In genomic region chr7:99919164-99919563, GRCm38 (mm10) we compare ENCODE assay signal across 21 mouse cellular contexts. TPM values are rescaled to one million over a fixed set of nuclear protein-coding genes. Genes with fewer than 3 reads are reported as not detected.
DNase-seq lines count a peak whose midpoint lies in the region; ATAC-seq and TF ChIP-seq lines count a peak whose summit lies in the region.
"Had no signal": no experiment of that assay in that cellular context is flagged by ENCODE, and none has a peak within 500 bp of the region (broad histone marks: within the 10 kb centered on the region; RNA-seq: fewer than 3 reads in every experiment).

No protein-coding gene starts in this region.

- H3K4me2 ChIP-seq in liver, embryonic 12.5 days, result no peak overlapping the region
- H3K4me2 ChIP-seq: forebrain, embryonic 15.5 days; hindbrain, embryonic 12.5 days; limb, embryonic 12.5 days; midbrain, embryonic 12.5 days had no signal

- intact Hi-C loops in left cerebral cortex, adult 2 months (cut with DNase I), result no loop called here

- no peaks in the 10 kb centered on the region; the same call in 1 of the 2 replicates for H3K4me1 ChIP-seq in cortical plate, adult 2 months (ENCODE audit: control insufficient read depth, insufficient read depth, low read length)
- peaks cover 12% of the 10 kb centered on the region for H3K4me1 ChIP-seq in liver, embryonic 12.5 days

- ATAC-seq in cerebellum, adult (ENCODE audit: insufficient number of reproducible peaks, low FRiP score, low TSS enrichment), result no peak
- ATAC-seq in liver, embryonic 12.5 days, result no peak
- ATAC-seq: forebrain, embryonic 15.5 days; inflammation-experienced regulatory T-cells, adult 6 months had no signal

- no peak overlapping the region for H3K4me3 ChIP-seq in left cerebral cortex, adult 2 months
- no peak overlapping the region for H3K4me3 ChIP-seq in cortical plate, adult 2 months (ENCODE audit: insufficient read depth, low read length)
- H3K4me3 ChIP-seq in liver, embryonic 12.5 days, result no peak overlapping the region
- H3K4me3 ChIP-seq: erythroblast, embryonic 14.5 days; forebrain, embryonic 15.5 days; heart, adult 2 months; hindbrain, embryonic 12.5 days; limb, embryonic 12.5 days; midbrain, embryonic 12.5 days had no signal

- TF ChIP-seq POLR2A in cortical plate, adult 2 months (IDR thresholded peaks at IDR 0.05; ENCODE audit: extremely low read depth, insufficient read depth, low read length), result no peak

- H3K9ac ChIP-seq in liver, embryonic 12.5 days, result no peak overlapping the region
- H3K9ac ChIP-seq: forebrain, embryonic 15.5 days; hindbrain, embryonic 12.5 days; limb, embryonic 12.5 days; liver, embryonic 14.5 days; midbrain, embryonic 12.5 days had no signal

- WGBS in liver, embryonic 12.5 days (ENCODE audit: insufficient replicate concordance), result 86% methylated on average over 2 of the region's 2 CpGs

- DNase-seq in cerebellum, adult 9-11 months, result peak; percentile 31
- no peak for DNase-seq in left cerebral cortex, adult 2 months (ENCODE audit: extremely low spot score in 1 of 2, low spot score in 2 of 2)
- DNase-seq in left cerebral cortex, adult 11 months (ENCODE audit: low spot score), result no peak
- peak; percentile 52 to 66 for DNase-seq in layer of hippocampus, postnatal 36 days
- no peak for DNase-seq in urinary bladder, adult 2 months (ENCODE audit: low spot score)
- DNase-seq: adrenal gland, postnatal 10 days; heart, adult 2 months; kidney, adult 9 months; kidney, postnatal 36 days; thymus, postnatal 36 days had no signal

- no peaks in the 10 kb centered on the region for H3K9me3 ChIP-seq in liver, embryonic 12.5 days (replicated peaks)
- H3K9me3 ChIP-seq: forebrain, embryonic 15.5 days; hindbrain, embryonic 12.5 days; limb, embryonic 12.5 days; midbrain, embryonic 12.5 days had no signal

- H3K36me3 ChIP-seq in liver, embryonic 12.5 days, result peaks cover 12% of the 10 kb centered on the region

- no peak for TF ChIP-seq CTCF in left cerebral cortex, adult 2 months (IDR thresholded peaks at IDR 0.05)
- TF ChIP-seq CTCF in cortical plate, adult 2 months (IDR thresholded peaks at IDR 0.05; ENCODE audit: extremely low read depth, insufficient read depth, low read length), result no peak

- H3K27me3 ChIP-seq in liver, embryonic 12.5 days (replicated peaks), result peaks cover 51% of the 10 kb centered on the region
- H3K27me3 ChIP-seq: CH12.LX had no signal

- H3K27ac ChIP-seq in left cerebral cortex, adult 2 months, result peak overlapping the region; percentile 57
- H3K27ac ChIP-seq in cortical plate, adult 2 months (ENCODE audit: insufficient read depth, low read length), result 0 out of 2 replicates have a peak overlapping the region, but pooled peaks have one; percentile 9
- no peak overlapping the region for H3K27ac ChIP-seq in liver, embryonic 12.5 days
- H3K27ac ChIP-seq: forebrain, embryonic 15.5 days; heart, adult 2 months; hindbrain, embryonic 12.5 days; limb, embryonic 12.5 days; liver, embryonic 14.5 days; midbrain, embryonic 12.5 days had no signal

RNA-seq across cellular contexts. Expression of gene Spcs2, which starts 55.9 kb away (rescaled TPM):
- 10 to 100 TPM; 86.4 to 90.6 TPM for total RNA-seq in left cerebral cortex, adult 2 months (2021)
- polyA plus RNA-seq in cortical plate, adult 2 months (2012; rRNA removed), result 65.2 and 68.3 TPM in 2 replicates
- 100 to 1,000 TPM; 103 to 106 TPM for total RNA-seq in layer of hippocampus, postnatal 36 days (2021)
- polyA plus RNA-seq in urinary bladder, adult 2 months (2012; rRNA removed), result 57.3 and 70.9 TPM in 2 replicates
- polyA plus RNA-seq in liver, embryonic 12.5 days (2016; fragmentation: Nextera tagmentation; extraction: Ambion mirVana), result 216 and 224 TPM in 2 replicates

Comparison
In these comparisons a context has a peak if more than half of its experiments do, and no peak if none do; other contexts are left out.
1. DNase-seq: peak in cerebellum, adult 9-11 months (single experiment) and layer of hippocampus, postnatal 36 days (2 of 2); none in left cerebral cortex, adult 2 months (0 of 2), left cerebral cortex, adult 11 months (single experiment) and urinary bladder, adult 2 months (single experiment).